Mouse (Mus musculus) hindbrain, embryonic 11.5 days (tissue): ENCODE data around the gene Inpp4a. TPM values are rescaled to one million over a fixed set of nuclear protein-coding genes. Genes with fewer than 3 reads are reported as not detected.

ENCODE experiments used
- ATAC-seq: fragments of 200-750 bp; cut with Nextera tagmentation; 2 replicates; pipeline ENCODE4 v1.8.0; 2017; ENCODE audit warnings: mild to moderate bottlenecking, moderate TSS enrichment, moderate library complexity; ENCODE audit not compliant: low FRiP score
- DNase-seq: peaks from one replicate; pipeline ENCODE4 v3.0.0-alpha.2; 2015; ENCODE audit warnings: low spot score
- H3K27ac ChIP-seq: fragments of 300-500 bp; sonication (generic); 2 replicates; pipeline ENCODE4 v1.5.1; 2014; ENCODE audit warnings: mild to moderate bottlenecking, low read depth, low read length
- H3K27me3 ChIP-seq: fragments of 300-500 bp; sonication (generic); 2 replicates; pipeline ENCODE4 v1.6.1; 2014; ENCODE audit warnings: mild to moderate bottlenecking, low read length, moderate library complexity, mixed read lengths; ENCODE audit not compliant: control insufficient read depth, insufficient read depth
- H3K36me3 ChIP-seq: fragments of 300-500 bp; sonication (generic); 2 replicates; pipeline ENCODE4 v1.6.1; 2014; ENCODE audit warnings: mild to moderate bottlenecking, low read length, moderate library complexity, mixed read lengths; ENCODE audit not compliant: control insufficient read depth, insufficient read depth
- H3K4me1 ChIP-seq: fragments of 300-500 bp; sonication (generic); replicated peaks from 2 replicates; pipeline ENCODE4 v1.6.1; 2014; ENCODE audit warnings: low read length, mixed read lengths; ENCODE audit not compliant: control insufficient read depth, insufficient read depth
- H3K4me2 ChIP-seq: fragments of 300-500 bp; sonication (generic); replicated peaks from 2 replicates; pipeline ENCODE4 v1.6.1; 2014; ENCODE audit warnings: mild to moderate bottlenecking, low read depth, low read length
- H3K4me3 ChIP-seq: fragments of 300-500 bp; sonication (generic); 2 replicates; pipeline ENCODE4 v1.5.1; 2014; ENCODE audit warnings: low read depth, low read length
- H3K9ac ChIP-seq: fragments of 300-500 bp; sonication (generic); 2 replicates; pipeline ENCODE4 v1.6.1; 2014; ENCODE audit warnings: low read depth, low read length
- H3K9me3 ChIP-seq: fragments of 300-500 bp; sonication (generic); 2 replicates; pipeline ENCODE4 v1.6.1; 2016; ENCODE audit warnings: low read length; ENCODE audit not compliant: control insufficient read depth
- WGBS: fragments of 180-500 bp; shearing (Covaris S2); extraction: QIAGEN DNeasy Blood & Tissue Kit; methylation state at CpG from one replicate; pipeline ENCODE4 v1.1.7; 2014; 5-methylcytosine and 5-hydroxymethylcytosine counted together
- polyA plus RNA-seq: library from polyadenylated mRNA; unstranded; fragments of >200 nt; fragmentation: Nextera tagmentation; extraction: Ambion mirVana; gene quantifications from 2 replicates; pipeline ENCODE4 v1.2.1, GENCODE M21; 2014

The Inpp4a gene
- polyA plus RNA-seq, 1 experiment from 2014 or later, result 27.2 TPM

GRCm38 (mm10) chr1:37357173-37357572 is 57.5 kb downstream of the Inpp4a start:
- 92% methylated on average over 6 of the region's 6 CpGs for WGBS

GRCm38 (mm10) chr1:37358621-37359020 is 59.0 kb downstream of the Inpp4a start:
- H3K27ac ChIP-seq, result no peak overlapping the region
- H3K9ac ChIP-seq, result no peak overlapping the region
- no peak for DNase-seq
- no peak for ATAC-seq
- no peaks in the 10 kb centered on the region for H3K27me3 ChIP-seq
- H3K4me2 ChIP-seq, result no peak overlapping the region
- no peaks in the 10 kb centered on the region for H3K4me1 ChIP-seq
- WGBS, result 95% methylated on average over 8 of the region's 8 CpGs
- H3K9me3 ChIP-seq, result no peaks in the 10 kb centered on the region
- no peaks in the 10 kb centered on the region for H3K36me3 ChIP-seq
- H3K4me3 ChIP-seq, result no peak overlapping the region

More at GRCm38 (mm10) chr1:37357173-37357572, 57.5 kb downstream of the Inpp4a start:
- DNase-seq (no peak), ATAC-seq (no peak)
- no peaks in the 10 kb centered on the region for H3K27me3 ChIP-seq
- H3K36me3 ChIP-seq, result no peaks in the 10 kb centered on the region
- H3K4me3 ChIP-seq, result no peak overlapping the region
- H3K27ac ChIP-seq, result no peak overlapping the region
- no peaks in the 10 kb centered on the region for H3K4me1 ChIP-seq
- no peak overlapping the region for H3K9ac ChIP-seq
- H3K9me3 ChIP-seq, result no peaks in the 10 kb centered on the region
- no peak overlapping the region for H3K4me2 ChIP-seq

GRCm38 (mm10) chr1:37359395-37360092 is 59.9 kb downstream of the Inpp4a start:
- H3K27me3 ChIP-seq, result no peaks in the 10 kb centered on the region
- no peak overlapping the region for H3K4me2 ChIP-seq
- no peak for ATAC-seq
- H3K4me3 ChIP-seq, result no peak overlapping the region
- DNase-seq, result no peak
- 93% methylated on average over 6 of the region's 6 CpGs for WGBS
- no peaks in the 10 kb centered on the region for H3K4me1 ChIP-seq
- H3K9me3 ChIP-seq, result no peaks in the 10 kb centered on the region
- H3K36me3 ChIP-seq, result no peaks in the 10 kb centered on the region
- no peak overlapping the region for H3K9ac ChIP-seq
- no peak overlapping the region for H3K27ac ChIP-seq

DNA sequence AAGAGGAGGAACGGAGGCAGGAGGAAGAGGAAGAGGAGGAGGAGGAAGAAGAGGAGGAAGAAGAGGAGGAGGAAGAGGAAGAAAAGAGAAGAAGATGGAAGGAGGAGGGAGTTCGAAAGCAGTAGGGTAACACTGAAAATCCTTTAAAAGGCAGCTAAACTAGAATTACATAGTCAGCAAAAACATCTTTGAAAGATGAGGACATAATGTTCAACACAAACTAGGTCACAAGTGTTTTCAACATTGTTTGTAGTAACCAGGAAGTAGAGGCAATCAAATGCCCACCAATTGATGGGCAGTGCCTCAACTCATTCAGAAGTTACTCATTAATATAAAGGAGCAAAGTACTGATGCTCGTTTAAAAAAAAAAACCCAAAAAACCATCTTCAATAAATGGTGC is 61.1 kb downstream of the Inpp4a start:
- DNase-seq (no peak), ATAC-seq (no peak)
- no peak overlapping the region for H3K9ac ChIP-seq
- no peak overlapping the region for H3K27ac ChIP-seq
- H3K4me1 ChIP-seq, result no peaks in the 10 kb centered on the region
- no peaks in the 10 kb centered on the region for H3K9me3 ChIP-seq
- H3K4me3 ChIP-seq, result no peak overlapping the region
- no peak overlapping the region for H3K4me2 ChIP-seq
- no peaks in the 10 kb centered on the region for H3K36me3 ChIP-seq
- 89% methylated on average over 3 of the region's 3 CpGs for WGBS
- no peaks in the 10 kb centered on the region for H3K27me3 ChIP-seq

GRCm38 (mm10) chr1:37362721-37363120 is 63.1 kb downstream of the Inpp4a start:
- no peak overlapping the region for H3K27ac ChIP-seq
- no peak overlapping the region for H3K9ac ChIP-seq
- no peak overlapping the region for H3K4me3 ChIP-seq
- WGBS, result 86% methylated on average over 10 of the region's 10 CpGs
- no peak overlapping the region for H3K4me2 ChIP-seq
- H3K4me1 ChIP-seq, result no peaks in the 10 kb centered on the region
- ATAC-seq (no peak), DNase-seq (no peak)
- no peaks in the 10 kb centered on the region for H3K27me3 ChIP-seq
- no peaks in the 10 kb centered on the region for H3K9me3 ChIP-seq
- H3K36me3 ChIP-seq, result no peaks in the 10 kb centered on the region

GRCm38 (mm10) chr1:37368125-37368524 is 68.5 kb downstream of the Inpp4a start:
- no peaks in the 10 kb centered on the region for H3K4me1 ChIP-seq
- DNase-seq (no peak), ATAC-seq (no peak)
- no peak overlapping the region for H3K4me2 ChIP-seq
- WGBS, result 96% methylated on average over 10 of the region's 10 CpGs
- no peak overlapping the region for H3K4me3 ChIP-seq
- H3K9ac ChIP-seq, result no peak overlapping the region
- H3K9me3 ChIP-seq, result no peaks in the 10 kb centered on the region
- no peak overlapping the region for H3K27ac ChIP-seq
- no peaks in the 10 kb centered on the region for H3K36me3 ChIP-seq
- no peaks in the 10 kb centered on the region for H3K27me3 ChIP-seq

DNA sequence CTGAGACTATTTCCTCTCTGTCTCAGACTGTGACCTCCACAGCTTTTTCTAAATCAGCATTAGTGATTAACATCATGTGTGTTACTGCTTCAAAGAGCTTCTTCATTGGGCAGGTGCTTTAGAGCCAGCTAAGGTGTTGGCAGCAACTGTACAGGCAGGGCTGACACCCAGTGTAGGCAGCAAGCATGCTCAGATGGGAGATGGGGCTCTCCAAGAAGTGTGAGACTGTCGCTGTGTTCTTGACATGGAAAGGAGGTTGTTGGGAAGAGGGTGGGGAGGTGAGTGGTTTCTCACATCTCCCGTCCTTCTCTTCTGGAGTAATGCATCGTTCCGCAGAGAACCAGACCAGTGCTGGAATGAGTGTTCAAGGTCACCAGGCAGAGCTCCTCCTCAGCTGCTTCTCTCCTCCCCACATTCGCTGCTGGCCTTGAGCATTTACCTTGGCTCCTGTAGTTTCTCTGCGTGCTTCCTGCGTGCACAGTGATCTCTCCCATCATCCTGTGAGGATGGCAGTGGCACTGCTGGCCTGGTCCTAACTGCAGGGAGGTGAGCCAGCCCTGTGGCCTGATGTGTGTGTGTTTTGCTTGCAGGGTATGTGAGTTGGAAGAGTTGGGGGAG is 69.2 kb downstream of the Inpp4a start:
- no peak overlapping the region for H3K27ac ChIP-seq
- H3K27me3 ChIP-seq, result no peaks in the 10 kb centered on the region
- no peak overlapping the region for H3K4me2 ChIP-seq
- H3K9ac ChIP-seq, result no peak overlapping the region
- no peaks in the 10 kb centered on the region for H3K4me1 ChIP-seq
- no peaks in the 10 kb centered on the region for H3K36me3 ChIP-seq
- no peak for ATAC-seq
- H3K4me3 ChIP-seq, result no peak overlapping the region
- DNase-seq, result no peak
- WGBS, result 87% methylated on average over 7 of the region's 7 CpGs
- no peaks in the 10 kb centered on the region for H3K9me3 ChIP-seq

GRCm38 (mm10) chr1:37376177-37376576 is 76.5 kb downstream of the Inpp4a start:
- DNase-seq (no peak), ATAC-seq (no peak)
- Histone ChIP-seq H3K9ac (no peak overlapping the region), H3K4me3 (no peak overlapping the region), H3K27ac (no peak overlapping the region), H3K27me3 (no peaks in the 10 kb centered on the region), H3K4me2 (no peak overlapping the region), H3K36me3 (no peaks in the 10 kb centered on the region), H3K9me3 (no peaks in the 10 kb centered on the region), H3K4me1 (no peaks in the 10 kb centered on the region)
- 90% methylated on average over 8 of the region's 8 CpGs for WGBS

GRCm38 (mm10) chr1:37376751-37377150 is 77.1 kb downstream of the Inpp4a start:
- Histone ChIP-seq H3K4me3 (no peak overlapping the region), H3K4me2 (no peak overlapping the region), H3K27ac (no peak overlapping the region), H3K36me3 (no peaks in the 10 kb centered on the region), H3K4me1 (no peaks in the 10 kb centered on the region), H3K9me3 (no peaks in the 10 kb centered on the region), H3K27me3 (no peaks in the 10 kb centered on the region), H3K9ac (no peak overlapping the region)
- ATAC-seq (no peak), DNase-seq (no peak)
- 73% methylated on average over 2 of the region's 2 CpGs for WGBS
